Mouse (Mus musculus) c-Kit-positive CD71-positive TER-119-negative erythroid progenitor cells, embryonic 14.5 days (primary cell): Measurements from ENCODE around the gene Stil.

Experiments
- DNase-seq: peaks from one replicate; pipeline ENCODE4 v3.0.0-alpha.2; 2013; ENCODE audit warnings: low read depth

The Stil gene

DNA sequence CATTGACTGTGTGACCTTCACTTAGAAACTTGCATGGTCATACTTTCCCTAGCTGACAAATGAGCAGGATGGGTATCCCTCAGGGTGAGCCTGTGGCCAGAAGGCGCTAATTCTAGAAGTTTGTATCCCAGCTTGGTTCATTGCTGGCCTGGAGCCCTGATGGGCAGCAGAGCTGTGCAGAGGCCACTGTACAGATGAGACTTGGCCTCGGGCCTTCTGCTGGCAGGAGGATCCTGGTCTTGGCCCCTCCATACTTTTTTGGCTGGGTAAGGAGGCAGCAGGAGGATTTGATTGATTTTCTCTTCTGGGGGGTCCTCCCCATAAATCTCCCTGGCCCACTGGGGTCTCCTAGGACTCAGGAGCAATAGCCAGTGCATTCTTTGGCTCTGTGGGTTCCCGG is 83.1 kb downstream of the Stil start:
- DNase-seq, result no peak

DNA sequence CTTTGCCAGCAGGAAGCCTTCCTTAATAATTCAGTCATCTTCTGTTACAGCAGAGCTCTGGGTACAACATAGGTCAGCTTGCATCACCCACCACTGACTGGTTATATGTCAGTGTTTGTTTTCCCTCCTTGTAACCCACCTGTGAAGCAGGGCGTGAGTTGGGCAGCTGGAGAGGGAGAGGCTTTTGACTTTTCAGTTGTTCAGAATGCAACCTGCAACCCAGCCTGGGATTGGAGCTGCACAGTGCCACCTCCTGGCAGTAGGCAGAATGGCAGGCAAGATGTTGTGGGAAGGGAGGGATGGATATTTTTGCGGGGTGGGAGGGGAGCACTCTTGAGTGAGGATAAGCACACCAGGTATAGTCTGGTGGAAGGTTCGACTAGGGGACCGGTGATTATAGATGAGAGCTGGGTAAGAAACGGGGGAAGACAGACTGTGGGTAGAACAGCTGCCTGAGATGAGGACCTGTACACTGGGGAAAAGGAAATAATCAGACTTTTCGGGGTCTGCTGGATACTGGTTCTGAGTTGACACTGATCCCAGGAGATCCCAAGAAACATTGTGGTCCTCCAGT is 85.7 kb downstream of the Stil start:
- no peak for DNase-seq

DNA sequence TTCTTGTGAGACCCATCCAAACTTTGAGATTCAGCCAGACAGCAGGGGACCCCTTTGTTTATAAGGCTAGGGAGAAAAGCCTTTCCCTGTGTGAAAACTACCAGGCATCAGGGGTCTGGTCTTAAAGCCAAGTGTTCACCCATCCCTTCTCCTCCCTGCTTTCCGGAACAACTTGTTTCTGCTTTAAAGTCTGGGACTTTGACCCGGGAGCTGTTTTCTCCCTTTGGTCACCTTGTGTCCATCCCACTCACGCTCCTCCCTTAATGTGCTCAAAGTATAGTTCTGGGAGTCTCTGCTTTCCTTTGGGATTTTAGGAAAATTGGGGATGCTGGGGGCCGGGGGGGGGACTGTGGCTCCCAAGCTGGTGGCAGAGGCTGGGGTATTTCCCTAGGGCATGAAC is 86.3 kb downstream of the Stil start:
- DNase-seq, result no peak

DNA sequence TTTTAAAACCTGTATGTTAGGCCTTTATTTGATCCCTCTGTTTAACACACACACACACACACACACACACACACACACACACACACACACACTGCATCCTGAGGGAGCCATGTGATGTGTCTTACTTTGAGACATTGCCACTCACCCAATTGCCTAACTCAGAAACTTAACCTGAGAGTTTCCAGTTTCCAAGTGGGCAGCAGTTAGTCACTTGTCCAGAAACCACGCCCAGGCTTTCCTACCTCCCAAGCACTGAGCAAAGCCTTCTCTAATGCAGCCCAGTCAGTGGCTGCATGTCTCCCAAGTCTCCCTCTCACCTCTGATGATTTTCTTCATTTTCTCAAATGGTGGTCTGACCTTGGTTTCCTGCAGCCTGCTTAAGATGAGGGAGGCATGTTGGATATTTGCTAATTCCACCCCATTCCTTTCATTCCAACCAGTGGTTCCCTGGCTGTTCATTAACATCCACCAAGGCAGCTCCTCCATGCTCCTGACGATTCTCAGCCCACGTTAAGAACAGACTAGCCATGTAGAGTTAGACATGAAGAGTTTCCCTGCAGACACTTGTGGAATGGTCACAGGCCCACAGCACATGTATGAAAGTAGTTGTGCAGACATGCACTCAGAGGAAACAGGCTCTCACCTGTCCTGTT is 86.9 kb downstream of the Stil start:
- no peak for DNase-seq

DNA sequence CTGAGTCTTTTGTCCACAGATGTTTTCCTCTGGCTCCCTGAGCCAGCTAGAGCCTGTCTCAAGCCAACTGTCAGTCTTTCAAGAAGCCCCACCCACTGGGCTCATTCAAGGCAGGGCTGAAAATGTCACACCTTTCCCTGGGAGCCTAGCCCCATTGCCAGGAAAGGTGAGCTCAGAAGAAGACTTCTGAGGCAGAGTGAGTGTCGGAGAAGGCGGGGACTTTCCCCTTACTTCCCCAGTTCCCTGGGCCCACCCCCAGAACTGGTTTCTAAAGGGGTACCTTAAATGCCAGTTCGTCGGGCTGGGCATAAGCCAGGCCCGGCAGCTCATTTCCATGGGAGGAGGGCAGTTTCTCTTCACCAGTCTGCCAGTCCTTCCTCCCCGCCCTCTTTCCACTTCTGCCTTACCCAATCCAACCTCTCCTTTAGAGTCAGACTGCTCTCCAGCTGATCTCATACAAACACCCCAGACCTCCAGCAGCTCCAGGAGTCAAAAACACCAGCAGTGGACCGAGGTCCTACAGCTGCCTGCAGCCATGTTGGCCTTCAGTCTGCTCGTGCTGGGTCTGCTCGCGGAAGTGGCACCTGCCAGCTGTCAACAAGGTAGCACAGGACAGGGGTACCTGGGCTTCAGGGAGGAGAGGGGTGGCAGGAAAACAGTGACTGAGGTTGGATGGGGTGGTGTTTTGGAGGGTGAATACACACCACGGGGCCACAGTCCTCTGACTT is 88.8 kb downstream of the Stil start, which contains the start of gene Pdzk1ip1:
Gene Pdzk1ip1 (plus strand): TSS at position 98 of the 728 bp plus-strand sequence.
- no peak for DNase-seq

DNA sequence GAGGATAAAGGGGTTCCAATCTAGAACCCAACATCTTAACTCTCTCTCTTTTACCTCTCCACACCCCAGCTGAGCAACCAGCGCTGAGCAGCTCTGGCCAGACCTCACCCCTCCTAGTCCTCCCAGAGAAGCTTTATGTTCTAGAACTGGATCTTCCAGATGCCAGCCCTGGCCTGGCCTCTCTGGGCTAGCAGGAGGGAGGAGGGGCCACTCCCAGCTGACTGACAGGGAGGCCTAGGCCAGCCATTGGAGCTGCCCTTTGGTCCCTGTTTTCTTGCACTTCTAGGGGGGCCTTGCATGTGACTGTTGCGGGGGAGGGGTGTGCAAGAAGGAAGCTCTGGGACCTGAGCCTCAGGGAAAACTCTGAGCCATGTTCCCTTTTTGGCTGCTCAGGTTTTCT is 90.6 kb downstream of the Stil start:
- no peak for DNase-seq

DNA sequence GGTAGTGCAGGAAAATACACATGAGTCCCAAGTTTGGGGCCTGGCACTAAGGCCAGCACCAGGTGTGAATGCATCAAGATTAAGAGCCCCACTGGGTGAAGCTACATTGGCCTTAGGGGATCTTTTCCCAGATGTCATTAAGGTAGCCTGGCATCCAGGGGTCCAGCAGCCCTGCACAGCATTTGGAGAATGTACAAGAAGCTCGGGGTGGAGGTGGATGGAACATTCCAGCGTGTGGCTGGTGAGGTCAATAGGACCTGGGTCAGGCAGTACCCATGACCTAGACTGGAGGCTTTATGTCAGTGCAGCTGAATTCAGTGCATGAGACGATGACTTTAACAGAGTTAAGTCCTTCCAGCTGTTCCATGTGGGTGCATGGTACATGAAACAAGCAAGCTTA is 91.8 kb downstream of the Stil start:
- DNase-seq, result no peak
